Mouse (Mus musculus) megakaryocyte-erythroid progenitor cell, adult 5-6 weeks (primary cell): ENCODE results near the gene Lefty1. TPM values are rescaled to one million over a fixed set of nuclear protein-coding genes. Genes with fewer than 3 reads are reported as not detected.

ENCODE experiments used
- ATAC-seq: replicated peaks from 2 replicates; pipeline ENCODE4 v1.8.0; 2016; ENCODE audit warnings: mild to moderate bottlenecking, inconsistent platforms; ENCODE audit not compliant: severe bottlenecking, poor library complexity, low FRiP score, low TSS enrichment
- total RNA-seq, 2 experiments: library from RNA; stranded (forward) in 1 of 2; stranded (reverse) in 1 of 2; fragments of 200-1000, 215-1000 nt in 1 of 2; fragments of >200 nt in 1 of 2; fragmentation: Nextera tagmentation in 1 of 2; gene quantifications; 2 replicates each; pipeline ENCODE4 v1.2.3; 2014 to 2017

Lefty1 gene
- total RNA-seq, 2 experiments from 2014 or later, result 11.9 TPM; not detected in 1

- peak; percentile 76 for ATAC-seq
Measured at GRCm38 (mm10) chr1:180945001-180945980, 10.5 kb downstream of the Lefty1 start.

DNA sequence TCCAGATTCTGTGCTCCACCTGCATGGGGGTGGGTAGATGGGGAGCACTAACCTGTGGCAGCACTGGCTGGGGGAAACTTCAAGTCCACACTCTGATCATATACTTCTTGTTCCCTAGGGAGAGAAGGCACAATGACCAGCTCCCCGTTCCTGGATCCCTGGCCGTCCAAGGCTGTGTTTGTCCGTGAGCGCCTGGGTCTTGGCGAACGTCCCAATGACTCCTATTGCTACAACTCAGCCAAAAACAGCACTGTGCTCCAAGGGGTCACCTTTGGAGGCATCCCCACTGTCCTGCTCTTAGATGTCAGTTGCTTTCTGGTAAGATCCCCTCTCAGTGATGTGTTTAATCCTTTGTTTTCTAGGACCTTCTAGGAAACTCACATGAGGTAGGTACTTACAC, 11.6 kb downstream of the Lefty1 start:
- ATAC-seq, result no peak

DNA sequence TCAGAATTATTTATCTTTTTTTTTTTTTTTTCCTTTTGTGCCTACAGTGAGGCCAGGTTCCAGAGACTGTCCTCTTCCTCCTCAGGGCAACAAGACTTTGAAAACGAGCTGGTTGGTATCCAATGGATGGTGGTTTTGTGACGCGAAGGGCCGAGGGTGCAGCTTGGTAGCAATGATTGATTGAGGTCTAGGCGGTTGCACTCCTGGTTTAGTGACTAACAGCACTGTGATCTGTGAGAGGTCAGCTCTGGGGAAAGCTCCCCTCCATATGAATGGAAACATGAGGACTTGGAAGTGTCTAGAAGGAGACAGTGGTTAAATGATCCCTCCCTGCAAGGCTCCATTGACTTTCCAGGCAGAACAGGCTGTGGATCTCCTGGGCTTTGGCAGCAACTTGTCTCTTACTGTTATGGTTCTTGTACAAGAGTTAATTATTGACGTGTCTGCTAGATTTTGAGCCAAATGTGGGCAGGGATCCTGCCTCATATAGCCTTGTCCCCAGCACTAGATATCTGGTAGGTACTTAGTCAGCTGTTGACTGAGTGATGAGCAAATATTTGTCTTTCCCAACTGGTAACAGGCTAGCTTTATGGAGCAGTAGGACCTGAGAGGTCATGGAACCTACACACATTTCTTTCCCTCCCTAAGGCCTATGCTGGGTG, 17.4 kb downstream of the Lefty1 start:
- no peak for ATAC-seq

DNA sequence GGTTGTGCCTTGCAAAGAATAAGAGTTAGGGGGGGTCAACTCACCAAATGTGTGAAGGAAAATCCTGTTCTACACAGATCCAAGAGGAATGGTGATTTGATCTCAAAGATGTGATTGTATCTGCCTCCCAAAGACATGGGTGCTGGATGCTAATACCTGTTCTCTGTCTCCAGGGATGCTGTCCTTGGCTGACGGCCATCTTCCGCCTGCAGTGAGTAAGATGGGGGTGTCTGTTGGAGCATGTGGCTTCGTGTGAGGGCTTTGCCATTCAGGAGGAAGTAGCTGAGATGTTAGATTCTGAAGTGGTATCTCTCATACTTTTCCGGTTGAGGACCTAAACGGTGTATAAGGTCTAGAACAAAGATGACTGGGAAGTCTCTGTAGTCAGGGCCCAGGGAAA, 18.0 kb downstream of the Lefty1 start:
- no peak for ATAC-seq

DNA sequence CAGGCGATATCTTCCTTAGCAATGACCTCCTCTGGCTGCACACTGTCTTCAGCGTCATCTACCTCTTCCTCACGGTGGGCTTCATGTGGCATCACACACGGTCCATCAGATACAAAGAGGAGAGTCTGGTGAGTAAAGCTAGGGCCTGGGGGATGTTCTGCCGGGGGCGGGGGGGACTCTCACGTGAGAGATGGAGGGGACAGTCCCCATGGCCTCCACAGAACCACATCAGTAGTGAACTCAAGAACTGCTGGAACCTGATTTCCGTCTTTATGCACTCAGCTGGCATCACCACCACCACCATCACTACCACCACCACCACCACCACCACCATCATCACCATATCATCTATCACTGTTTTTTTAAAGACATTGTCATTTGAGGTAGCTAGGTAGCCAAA, 21.6 kb downstream of the Lefty1 start:
- no peak for ATAC-seq

- peak; percentile 44; the same call in 1 of the 2 replicates for ATAC-seq
Measured at GRCm38 (mm10) chr1:180956973-180957381, 22.2 kb downstream of the Lefty1 start.

DNA sequence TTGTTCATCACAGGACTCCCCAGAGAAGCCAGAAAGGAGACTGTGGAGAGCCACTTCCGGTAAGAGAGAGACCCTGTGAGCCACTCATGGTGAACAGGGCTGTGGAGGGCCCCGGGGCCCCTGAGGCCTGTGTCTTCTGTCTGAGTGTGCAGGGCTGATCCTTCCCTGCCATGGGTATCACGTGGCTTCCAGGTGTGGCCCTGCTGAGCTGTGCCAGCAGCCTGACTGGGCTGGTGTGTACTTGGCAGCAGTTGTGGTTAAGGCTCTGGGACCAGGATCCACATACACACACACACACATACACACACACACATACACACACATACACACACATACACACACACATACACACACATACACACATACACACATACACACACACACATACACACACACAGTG, 23.2 kb downstream of the Lefty1 start:
- 0 out of 2 replicates have a peak, but pooled peaks have one; percentile 13 for ATAC-seq

DNA sequence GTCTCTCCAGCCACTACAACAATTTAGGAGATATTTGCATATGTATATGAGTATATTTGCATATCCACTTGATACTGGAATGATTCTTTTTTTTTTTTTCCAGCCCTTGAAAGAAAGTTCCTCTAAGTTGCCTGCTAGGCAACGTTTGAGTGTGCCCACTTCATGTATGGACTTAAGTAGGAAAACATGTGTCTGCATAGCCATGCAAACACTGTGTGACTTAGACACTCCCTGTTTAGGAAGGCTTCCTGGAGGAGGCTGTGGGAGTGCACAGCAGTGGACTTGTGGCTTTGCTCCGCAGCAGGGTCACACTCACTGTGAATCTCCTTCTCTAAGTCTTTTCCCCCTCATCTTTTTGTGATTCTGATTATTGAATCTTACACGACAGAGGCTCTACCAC, 24.0 kb downstream of the Lefty1 start:
- ATAC-seq, result no peak

GRCm38 (mm10) chr1:180965786-180966185, 31.0 kb downstream of the Lefty1 start:
- no peak for ATAC-seq

GRCm38 (mm10) chr1:180966542-180966941, 31.7 kb downstream of the Lefty1 start:
- ATAC-seq, result no peak

DNA sequence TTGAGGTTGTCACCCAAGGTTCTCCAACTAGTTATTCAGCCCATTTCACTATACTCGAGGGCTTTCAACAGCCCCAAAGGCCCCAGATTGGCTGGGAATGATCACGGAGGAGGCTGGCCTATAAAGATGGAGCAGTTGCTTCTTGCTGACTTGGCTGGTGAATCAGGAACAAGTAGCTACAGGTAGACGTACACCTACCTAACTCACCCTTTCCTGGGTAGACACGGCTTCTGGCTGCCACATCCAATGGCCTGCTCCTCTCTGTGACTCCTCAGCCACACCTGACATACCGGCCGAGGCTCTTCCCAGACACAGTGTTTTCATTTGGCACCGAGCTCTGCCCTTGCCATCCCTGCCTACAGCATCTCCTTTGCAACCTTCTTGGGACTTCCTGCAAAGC, 32.4 kb downstream of the Lefty1 start:
- no peak for ATAC-seq

DNA sequence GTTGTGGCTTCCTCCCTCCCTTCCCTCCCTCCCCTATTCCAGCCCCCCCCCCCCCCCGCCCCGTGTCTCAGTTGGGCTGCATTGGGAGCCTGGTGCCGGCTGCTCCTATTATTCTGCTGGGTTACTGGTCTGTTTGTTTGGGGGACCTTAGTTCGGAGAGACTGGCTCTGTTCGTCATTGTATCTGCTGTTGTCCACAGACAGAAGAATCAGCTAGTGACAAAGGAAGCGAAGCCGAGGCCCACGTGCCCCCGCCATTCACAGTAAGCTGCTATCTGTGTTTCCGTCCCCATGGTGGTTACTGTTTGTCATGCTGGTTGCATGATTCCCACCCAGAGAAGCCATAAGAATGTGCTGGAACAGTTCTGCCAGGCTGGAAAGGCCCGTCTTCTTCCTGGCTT, 38.1 kb downstream of the Lefty1 start:
- no peak for ATAC-seq

GRCm38 (mm10) chr1:180974126-180974746, 39.4 kb downstream of the Lefty1 start:
- peak; percentile 62 for ATAC-seq

GRCm38 (mm10) chr1:180976110-180976679, 41.4 kb downstream of the Lefty1 start:
- ATAC-seq, result peak; percentile 51

- ATAC-seq, result no peak
Measured at GRCm38 (mm10) chr1:180979484-180980251, 44.8 kb downstream of the Lefty1 start.

GRCm38 (mm10) chr1:180980464-180980863, 45.6 kb downstream of the Lefty1 start:
- ATAC-seq, result peak; percentile 76

GRCm38 (mm10) chr1:180981298-180982046, 46.6 kb downstream of the Lefty1 start:
- peak; percentile 64 for ATAC-seq

DNA sequence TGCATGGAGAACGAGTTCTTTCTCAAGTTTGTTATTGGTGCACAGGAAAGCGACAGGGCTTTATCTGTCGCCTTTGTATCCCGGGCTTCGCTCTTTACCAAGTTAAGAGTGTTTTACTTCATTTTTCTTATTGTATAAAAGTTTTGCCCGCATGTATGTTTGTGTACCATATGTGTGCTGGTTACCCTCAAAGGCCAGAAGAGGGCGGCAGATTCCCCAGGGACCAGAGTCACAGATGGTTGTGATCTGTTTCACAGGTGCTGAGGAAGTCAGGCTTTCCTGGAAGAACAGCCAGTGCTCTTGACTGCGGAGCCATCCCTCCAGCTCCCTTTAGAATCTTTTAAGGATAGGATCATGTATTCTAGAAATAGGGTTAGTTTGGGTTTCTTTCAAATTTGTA, 51.9 kb downstream of the Lefty1 start:
- no peak for ATAC-seq
